Mouse (Mus musculus) heart, adult 2 months (tissue): ENCODE data around the gene Tmem170. TPM values are rescaled to one million over a fixed set of nuclear protein-coding genes. Genes with fewer than 3 reads are reported as not detected.
A peak's percentile ranks its signal among the peaks of the same experiment; 100 is the strongest.
"Not testable (repeated sequence)": the region's sequence is repeated elsewhere in the genome, so short reads cannot be mapped to it uniquely, and the experiment has no call there.

Source experiments
- DNase-seq, 2 experiments: peaks; one replicate each; pipeline ENCODE4 v3.0.0; 2021
- H3K27ac ChIP-seq: fragments of 200-600 bp; 2 replicates; pipeline ENCODE4 v1.8.1; 2022
- H3K27me3 ChIP-seq: fragments of 200-500 bp; 2 replicates; pipeline ENCODE4 v1.6.1; 2012; ENCODE audit warnings: mild to moderate bottlenecking, low read length, inconsistent platforms, mixed read lengths; ENCODE audit not compliant: control insufficient read depth, insufficient read depth
- H3K36me3 ChIP-seq: fragments of 200-500 bp; 2 replicates; pipeline ENCODE4 v1.6.1; 2012; ENCODE audit warnings: low read length, inconsistent platforms; ENCODE audit not compliant: control insufficient read depth, insufficient read depth
- H3K4me1 ChIP-seq: fragments of 200-500 bp; 2 replicates; pipeline ENCODE4 v1.6.1; 2011; ENCODE audit warnings: low read length; ENCODE audit not compliant: control insufficient read depth, insufficient read depth
- H3K4me3 ChIP-seq: fragments of 200-600 bp; 2 replicates; pipeline ENCODE4 v1.8.1; 2022
- H3K79me2 ChIP-seq: fragments of 200-500 bp; replicated peaks from 2 replicates; pipeline ENCODE4 v1.6.1; 2012; ENCODE audit warnings: mild to moderate bottlenecking, inconsistent platforms, low read length, moderate library complexity, mixed read lengths; ENCODE audit not compliant: control insufficient read depth, insufficient read depth
- H3K9ac ChIP-seq: fragments of 200-500 bp; 2 replicates; pipeline ENCODE4 v1.6.1; 2012; ENCODE audit warnings: low read depth, mild to moderate bottlenecking, control low read depth, inconsistent platforms, low read length, mixed read lengths
- CTCF ChIP-seq: fragments of 200-600 bp; IDR thresholded peaks from 2 replicates; pipeline ENCODE4 v1.8.1; 2022; ENCODE audit warnings: antibody characterized with exemption, mild to moderate bottlenecking, moderate library complexity
- EP300 ChIP-seq: fragments of 200-500 bp; IDR thresholded peaks from 2 replicates; pipeline ENCODE4 v1.6.1; 2011; ENCODE audit warnings: low read depth, low read length, control low read depth; ENCODE audit not compliant: insufficient read depth
- POLR2A ChIP-seq: fragments of 200-500 bp; IDR thresholded peaks from 2 replicates; pipeline ENCODE4 v1.6.1; 2011; ENCODE audit warnings: mild to moderate bottlenecking, low read depth, low read length, control low read depth; ENCODE audit not compliant: insufficient read depth
- WGBS: fragments of 180-500 bp; shearing (Covaris S2); methylation state at CpG from one replicate; pipeline ENCODE4 v1.1.7; 2018; 5-methylcytosine and 5-hydroxymethylcytosine counted together
- intact Hi-C: fragments of 180-260 bp; cut with DNase I; formaldehyde crosslinking; loops from one replicate; pipeline ENCODE4 v1.15.1; 2025
- polyA plus RNA-seq: library from polyadenylated mRNA; depleted of rRNA; stranded (reverse); fragments of >200 nt; gene quantifications from 2 replicates; pipeline ENCODE4 v1.2.3, GENCODE M21; 2012
- total RNA-seq, 2 experiments: library from RNA; stranded (reverse); gene quantifications; 2 replicates each; pipeline ENCODE4 v1.2.3; 2021

Tmem170 gene
- total and polyA plus RNA-seq, 3 experiments, result 2.1 to 2.9 (median 2.7) TPM

DNA sequence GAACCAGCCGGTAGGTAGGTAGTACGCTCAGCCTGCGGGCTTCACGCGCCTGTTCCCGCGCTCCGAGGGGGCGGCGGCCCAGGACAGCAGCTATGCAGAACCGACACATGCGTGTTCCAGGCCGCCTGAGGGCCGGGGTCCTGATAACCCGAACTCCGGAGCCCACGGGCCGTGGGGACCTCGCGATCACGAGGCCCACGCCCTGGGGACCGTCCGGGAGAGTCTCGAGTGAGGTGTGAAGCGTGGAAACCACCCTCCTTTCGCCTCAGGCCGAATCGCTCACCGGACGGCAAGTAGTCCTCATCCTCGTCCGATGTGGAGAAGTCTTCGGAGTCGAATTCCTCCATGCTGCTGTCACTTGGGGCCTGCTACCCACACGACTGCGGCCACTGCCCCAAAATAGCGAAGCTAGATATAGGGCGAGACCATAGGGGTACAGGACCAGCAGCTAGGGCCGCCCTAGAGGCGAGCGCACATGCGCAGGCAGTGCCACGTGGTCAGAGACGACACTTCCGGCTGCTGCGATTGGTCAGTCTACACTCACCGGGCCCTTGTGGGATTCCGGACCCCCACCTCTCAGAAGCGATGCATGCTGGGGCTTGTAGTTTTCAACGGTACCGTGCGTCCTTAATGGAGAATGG, 22.6 kb downstream of the Tmem170 start, which contains the start of gene Cfdp1:
Gene Cfdp1, minus strand, starts transcription at position 431 of the 641 bp plus-strand sequence.
- under 1% methylated on average over 53 of the region's 53 CpGs for WGBS

DNA sequence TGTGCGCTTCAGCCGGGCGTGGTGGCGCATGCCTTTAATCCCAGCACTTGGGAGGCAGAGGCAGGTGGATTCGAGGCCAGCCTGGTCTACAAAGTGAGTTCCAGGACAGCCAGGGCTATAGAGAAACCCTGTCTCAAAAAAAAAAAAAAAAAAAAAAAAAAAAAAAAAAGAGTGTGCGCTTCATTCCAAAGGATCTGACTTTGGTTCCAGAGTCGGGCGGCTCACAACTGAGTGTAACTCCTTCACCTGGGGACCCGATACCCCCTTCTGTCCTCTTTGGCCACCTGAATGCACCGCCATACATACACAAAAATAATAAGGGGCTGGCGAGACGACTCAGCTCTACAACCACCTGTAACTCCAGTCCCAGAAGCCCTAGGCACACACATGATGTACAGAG, 23.3 kb downstream of the Tmem170 start:
- intact Hi-C loops, H3K4me1 ChIP-seq, H3K9ac ChIP-seq, H3K79me2 ChIP-seq, H3K27me3 ChIP-seq, DNase-seq, H3K27ac ChIP-seq, H3K36me3 ChIP-seq: not testable (repeated sequence)
- H3K4me3 ChIP-seq, result peak overlapping the region; percentile 93
- WGBS, result 45% methylated on average over 12 of the region's 12 CpGs

More for the DNA sequence above, 22.6 kb downstream of the Tmem170 start, which contains the start of gene Cfdp1:
- peak within 1 kb of the TSS; percentile 90 for H3K9ac ChIP-seq
- H3K4me1 ChIP-seq, result peaks cover 2% of the 10 kb centered on the region
- peak; percentile 91 for TF ChIP-seq POLR2A
- 0 out of 2 replicates have a peak, but pooled peaks have one; percentile 30 for TF ChIP-seq EP300
- TF ChIP-seq CTCF, result peak; percentile 49
- intact Hi-C loops, result no loop called here
- peak within 1 kb of the TSS; percentile 93 for H3K4me3 ChIP-seq
- H3K27ac ChIP-seq, result peak within 1 kb of the TSS; percentile 67
- DNase-seq, result peak; percentile 95 to 97
- peaks cover 8% of the 10 kb centered on the region; the same call in 1 of the 2 replicates for H3K79me2 ChIP-seq
- no peaks in the 10 kb centered on the region for H3K27me3 ChIP-seq
- H3K36me3 ChIP-seq, result peaks cover 3% of the 10 kb centered on the region; the same call in 1 of the 2 replicates

DNA sequence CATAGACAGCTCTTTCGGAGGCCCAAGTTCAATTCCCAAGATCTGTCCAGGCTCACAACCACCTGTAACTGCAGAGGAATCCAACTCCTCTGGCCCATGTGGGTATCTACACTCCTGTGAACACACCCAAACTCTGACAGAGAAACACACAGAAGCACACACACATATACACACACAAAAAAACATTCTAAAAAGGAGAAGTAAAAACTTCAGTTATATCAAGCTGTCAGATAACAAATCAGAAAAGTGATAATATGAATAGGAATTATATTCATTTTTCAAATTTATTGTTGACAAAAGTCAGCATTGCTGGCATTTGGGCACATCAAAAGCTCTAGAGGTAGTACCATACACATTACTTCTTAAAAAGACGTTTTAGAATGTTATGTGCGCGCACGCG, 29.8 kb downstream of the Tmem170 start:
- H3K4me3 ChIP-seq, result no peak overlapping the region
- DNase-seq, result no peak
- no peak overlapping the region for H3K27ac ChIP-seq
- H3K9ac ChIP-seq, result no peak overlapping the region
- intact Hi-C loops, result no loop called here
- peaks cover 3% of the 10 kb centered on the region; the same call in 1 of the 2 replicates for H3K36me3 ChIP-seq
- peaks cover 5% of the 10 kb centered on the region for H3K79me2 ChIP-seq
- 95% methylated on average over 6 of the region's 6 CpGs for WGBS
- no peaks in the 10 kb centered on the region for H3K27me3 ChIP-seq
- H3K4me1 ChIP-seq, result peaks cover 2% of the 10 kb centered on the region
- TF ChIP-seq CTCF, result no peak
- TF ChIP-seq EP300, result no peak
- no peak for TF ChIP-seq POLR2A

DNA sequence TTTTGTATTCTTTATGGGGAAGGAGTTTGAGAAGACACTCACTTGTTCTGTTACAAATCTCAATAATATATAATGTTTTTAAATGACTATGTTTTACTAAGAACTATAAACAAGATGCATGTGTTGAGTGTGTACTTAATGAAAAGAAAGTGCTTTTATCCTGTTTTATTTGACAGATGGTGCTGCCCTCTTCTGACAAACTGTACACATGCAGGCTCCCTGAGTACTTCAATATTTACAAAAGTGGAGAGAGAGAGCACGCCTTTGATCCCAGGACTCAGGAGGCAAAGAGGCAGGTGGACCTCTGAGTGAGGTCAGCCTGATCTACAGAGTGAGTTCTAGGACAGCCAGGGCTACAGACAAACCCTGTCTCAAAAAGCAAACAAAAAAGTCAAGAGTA, 41.0 kb downstream of the Tmem170 start:
- TF ChIP-seq CTCF (peak; percentile 77), POLR2A (no peak)
- no peaks in the 10 kb centered on the region for H3K27me3 ChIP-seq
- no peak overlapping the region for H3K27ac ChIP-seq
- H3K36me3 ChIP-seq, result peaks cover 21% of the 10 kb centered on the region
- no peak overlapping the region for H3K4me3 ChIP-seq
- intact Hi-C loops, result loop anchor here (1.0 kb wide), 1 partner anchor 157 kb away; no protein-coding TSS in a partner anchor
- H3K79me2 ChIP-seq, result no peaks in the 10 kb centered on the region; the same call in 1 of the 2 replicates
- H3K4me1 ChIP-seq, result peaks cover 18% of the 10 kb centered on the region
- no peak overlapping the region for H3K9ac ChIP-seq
- no peak for DNase-seq
- 38% methylated on average over 1 of the region's 1 CpGs for WGBS

DNA sequence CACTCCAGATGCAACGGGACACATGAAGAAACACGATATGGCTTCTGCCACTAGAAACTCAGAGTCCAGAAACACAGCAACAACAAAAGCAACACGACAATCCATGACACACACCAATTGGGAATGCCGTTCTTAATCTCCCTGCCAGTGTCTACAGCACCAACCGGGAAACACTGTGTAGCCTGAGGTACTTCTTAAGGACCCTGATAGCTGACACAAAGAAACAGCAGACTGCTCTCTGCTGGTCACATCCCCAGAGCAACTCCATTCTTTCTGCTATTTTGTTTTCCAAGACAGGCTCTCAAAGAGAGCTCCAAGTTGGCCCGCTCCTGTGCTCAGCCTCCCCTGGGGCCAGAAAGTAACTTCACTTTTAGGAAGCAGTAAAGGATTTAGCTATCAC, 42.5 kb downstream of the Tmem170 start:
- Histone ChIP-seq H3K4me3 (no peak overlapping the region), H3K9ac (peak overlapping the region; percentile 51; the same call in 1 of the 2 replicates), H3K27ac (peak overlapping the region; percentile 6; the same call in 1 of the 2 replicates), H3K79me2 (no peaks in the 10 kb centered on the region; the same call in 1 of the 2 replicates), H3K36me3 (peaks cover 35% of the 10 kb centered on the region), H3K27me3 (no peaks in the 10 kb centered on the region), H3K4me1 (peaks cover 24% of the 10 kb centered on the region)
- 40% methylated on average over 6 of the region's 6 CpGs for WGBS
- peak; percentile 42 for TF ChIP-seq CTCF
- no peak for TF ChIP-seq POLR2A
- intact Hi-C loops, result no loop called here
- DNase-seq, result peak in 1 of 2 experiments; percentile 24

DNA sequence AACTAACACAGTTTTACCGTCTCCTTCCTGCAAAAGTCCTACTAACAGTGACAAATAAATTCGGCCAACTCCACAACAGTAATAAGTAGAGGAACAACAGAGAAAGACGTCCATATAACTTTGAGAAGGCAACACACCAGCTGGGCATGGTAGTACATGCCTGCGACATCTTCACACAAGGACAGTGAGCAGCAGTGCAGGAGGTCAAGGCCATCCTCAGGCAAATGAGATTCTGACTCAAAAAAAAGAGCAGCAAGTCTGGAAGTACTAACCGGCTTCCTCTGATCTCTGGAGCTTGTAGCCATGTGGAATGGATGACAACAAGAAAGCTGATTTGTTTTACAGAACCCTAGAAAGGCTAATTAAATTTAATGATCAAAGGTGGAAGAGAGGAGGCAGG, 43.6 kb downstream of the Tmem170 start:
- Histone ChIP-seq H3K79me2 (no peaks in the 10 kb centered on the region; the same call in 1 of the 2 replicates), H3K27ac (no peak overlapping the region; the same call in 1 of the 2 replicates), H3K9ac (no peak overlapping the region), H3K27me3 (no peaks in the 10 kb centered on the region), H3K4me1 (peaks cover 28% of the 10 kb centered on the region), H3K36me3 (peaks cover 44% of the 10 kb centered on the region), H3K4me3 (no peak overlapping the region)
- 82% methylated on average over 5 of the region's 5 CpGs for WGBS
- TF ChIP-seq CTCF, result no peak
- intact Hi-C loops, result no loop called here
- DNase-seq, result no peak
